Mouse (Mus musculus) embryo, embryonic 10.5 days (tissue): ENCODE results near the gene Plcl2.
A peak's percentile ranks its signal among the peaks of the same experiment; 100 is the strongest.
"Not testable (repeated sequence)": the region's sequence is repeated elsewhere in the genome, so short reads cannot be mapped to it uniquely, and the experiment has no call there.

ENCODE experiments used
- DNase-seq: peaks from one replicate; pipeline ENCODE4 v3.0.0-alpha.2; 2015; ENCODE audit warnings: low spot score

Gene Plcl2

GRCm38 (mm10) chr17:50536409-50537194, 27.4 kb downstream of the Plcl2 start:
- DNase-seq: no peak

GRCm38 (mm10) chr17:50537786-50538185, 28.6 kb downstream of the Plcl2 start:
- no peak for DNase-seq

GRCm38 (mm10) chr17:50544860-50545259, 35.7 kb downstream of the Plcl2 start:
- DNase-seq: no peak

GRCm38 (mm10) chr17:50545274-50545673, 36.1 kb downstream of the Plcl2 start:
- DNase-seq: no peak

DNA sequence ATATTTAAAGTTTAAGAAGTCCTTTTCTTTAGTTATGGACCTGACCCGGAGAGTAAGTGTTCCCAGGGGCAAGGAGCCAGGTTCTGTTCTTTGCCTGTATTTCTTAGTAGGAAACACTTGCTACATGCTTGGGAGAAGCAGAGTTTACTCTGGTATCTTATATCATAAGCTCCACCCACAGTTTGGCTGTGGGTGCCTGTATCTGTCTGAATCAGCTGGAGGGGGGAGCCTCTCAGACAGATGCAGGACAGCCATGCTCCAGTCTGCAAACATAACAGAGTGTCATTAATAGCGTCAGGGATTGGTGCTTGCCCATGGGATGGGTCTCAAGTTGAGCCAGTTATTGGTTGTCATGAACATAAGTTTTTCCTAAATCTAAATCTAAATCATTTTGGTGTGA, 42.9 kb downstream of the Plcl2 start:
- no peak for DNase-seq

- DNase-seq: no peak
These were observed 48.5 kb downstream of the Plcl2 start for GRCm38 (mm10) chr17:50557566-50558238.

DNA sequence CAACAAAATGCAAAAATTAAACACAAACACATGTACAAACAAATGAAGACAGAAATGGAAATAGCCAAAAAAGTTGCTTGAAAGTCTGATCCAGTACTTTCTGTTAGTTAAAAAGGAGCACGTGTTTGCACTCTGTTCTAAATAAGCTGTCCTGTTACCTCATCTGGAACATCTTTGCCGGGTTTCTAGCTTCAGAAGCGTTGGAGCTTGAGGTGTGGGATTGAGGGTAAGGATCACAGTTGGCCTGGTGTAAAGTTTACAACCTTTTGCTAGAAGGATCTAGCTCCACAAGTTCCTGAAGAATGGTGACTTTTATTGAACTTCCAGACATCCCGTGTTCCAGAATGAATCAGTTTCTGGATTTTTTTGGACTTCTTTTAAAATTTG, 49.0 kb downstream of the Plcl2 start:
- no peak for DNase-seq

DNA sequence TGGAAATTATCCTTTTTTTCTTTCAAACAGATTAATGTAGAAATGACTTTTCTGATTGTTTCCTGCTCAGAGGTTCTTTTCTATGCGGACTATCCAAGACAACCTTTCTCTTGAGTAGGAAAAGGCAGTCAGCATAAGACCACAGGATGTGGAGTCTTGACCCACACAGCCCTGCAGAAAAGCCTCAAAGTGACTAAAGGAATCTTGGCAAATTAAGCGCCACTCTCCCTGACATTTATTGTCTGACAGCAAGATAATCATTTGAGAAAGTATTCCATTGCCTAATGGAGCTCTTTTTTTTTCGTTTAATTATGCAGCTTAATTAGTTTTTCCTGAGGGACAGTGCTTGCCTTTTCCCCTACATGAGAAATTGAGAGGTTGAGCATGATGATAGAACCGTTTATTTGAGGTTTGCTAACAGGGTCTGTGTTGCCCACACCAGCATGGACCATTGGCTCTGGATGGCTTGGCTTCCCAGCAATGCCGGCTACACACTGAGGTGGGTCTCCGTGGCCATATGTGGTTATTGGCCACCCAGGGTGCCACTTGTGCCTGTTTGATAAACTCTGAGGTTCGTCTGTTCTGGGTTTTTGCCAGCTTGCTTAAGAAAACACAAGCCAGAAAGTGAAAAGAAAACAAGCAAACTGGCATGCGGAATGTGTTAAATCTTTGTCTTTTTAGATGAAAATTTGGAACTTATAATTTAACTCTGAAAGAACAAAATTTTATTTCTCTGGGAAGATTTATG, 56.3 kb downstream of the Plcl2 start:
- DNase-seq: peak; percentile 32

DNA sequence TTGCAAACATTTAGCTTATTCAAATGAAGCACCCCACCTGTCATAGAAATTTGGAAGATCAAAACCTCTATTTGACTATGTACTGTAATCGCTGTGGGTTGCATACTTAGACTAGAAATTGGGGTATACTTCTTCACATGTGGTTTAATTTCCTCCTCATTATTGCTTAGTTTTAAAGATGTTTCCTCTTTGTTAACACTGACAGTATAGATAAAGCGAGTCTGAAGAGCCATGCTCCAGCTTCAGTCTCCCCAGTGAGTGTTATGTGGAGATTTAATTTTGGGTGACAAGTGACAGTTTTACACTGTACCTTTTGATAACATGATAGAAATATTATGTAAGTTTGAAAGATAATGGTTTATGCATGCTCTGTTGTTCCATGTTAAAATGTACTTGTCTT, 59.6 kb downstream of the Plcl2 start:
- DNase-seq: no peak

DNA sequence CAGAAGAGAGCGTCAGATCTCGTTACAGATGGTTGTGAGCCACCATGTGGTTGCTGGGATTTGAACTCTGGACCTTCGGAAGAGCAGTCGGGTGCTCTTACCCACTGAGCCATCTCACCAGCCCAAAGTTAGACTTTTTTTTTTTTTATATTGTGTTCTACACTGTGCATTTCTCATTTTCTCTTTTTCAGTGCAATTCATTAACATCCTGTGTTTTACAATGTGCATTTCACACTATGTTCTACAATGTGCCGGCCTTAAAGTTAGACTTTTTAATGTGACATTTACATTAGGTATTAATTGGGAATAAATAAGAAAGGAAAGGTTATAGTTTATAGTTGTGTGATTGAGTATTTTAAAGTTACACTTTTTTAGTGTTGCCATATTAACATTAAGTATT, 61.0 kb downstream of the Plcl2 start:
- not testable (repeated sequence) for DNase-seq

- DNase-seq: no peak
These were observed 61.6 kb downstream of the Plcl2 start for GRCm38 (mm10) chr17:50570681-50571398.

DNA sequence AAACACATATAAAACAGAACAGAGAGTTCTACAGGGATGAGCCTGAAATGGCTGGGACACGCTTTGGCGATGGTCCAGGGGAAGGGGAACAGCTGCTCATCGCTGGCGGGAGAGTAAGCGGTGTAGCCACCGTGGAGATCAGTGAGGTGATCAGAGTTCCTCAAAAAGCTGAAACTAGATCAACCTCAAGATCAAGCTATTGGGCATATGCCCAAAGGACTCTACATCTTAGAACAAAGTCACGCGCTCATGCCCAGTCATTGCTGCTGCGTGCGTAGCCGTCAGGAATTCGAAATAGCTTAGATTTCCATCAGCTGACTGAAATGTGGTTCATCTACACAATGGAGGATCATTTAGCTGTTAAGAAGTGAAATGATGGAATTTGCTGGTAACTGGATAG, 65.0 kb downstream of the Plcl2 start:
- DNase-seq: no peak

- no peak for DNase-seq
These were observed 71.2 kb downstream of the Plcl2 start for GRCm38 (mm10) chr17:50580416-50580815.

DNA sequence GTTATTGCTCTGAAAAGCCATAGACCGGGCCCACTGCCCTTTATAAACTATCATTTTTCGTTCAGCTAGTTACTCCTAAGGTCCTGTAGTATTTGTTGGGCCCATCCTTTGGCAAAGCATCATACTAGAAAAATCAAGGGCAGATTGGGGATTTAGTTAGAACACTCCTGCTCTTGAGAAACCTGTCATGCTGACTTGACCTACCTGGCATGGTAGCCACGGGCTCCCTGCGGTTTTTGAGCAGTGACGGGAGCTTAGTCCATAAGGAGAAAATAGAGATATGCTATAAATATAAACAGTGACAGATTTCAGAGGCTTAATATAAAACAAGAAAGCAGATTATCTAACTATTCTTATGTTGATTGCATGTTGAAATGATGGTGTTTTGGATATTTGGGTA, 77.6 kb downstream of the Plcl2 start:
- DNase-seq: no peak

DNA sequence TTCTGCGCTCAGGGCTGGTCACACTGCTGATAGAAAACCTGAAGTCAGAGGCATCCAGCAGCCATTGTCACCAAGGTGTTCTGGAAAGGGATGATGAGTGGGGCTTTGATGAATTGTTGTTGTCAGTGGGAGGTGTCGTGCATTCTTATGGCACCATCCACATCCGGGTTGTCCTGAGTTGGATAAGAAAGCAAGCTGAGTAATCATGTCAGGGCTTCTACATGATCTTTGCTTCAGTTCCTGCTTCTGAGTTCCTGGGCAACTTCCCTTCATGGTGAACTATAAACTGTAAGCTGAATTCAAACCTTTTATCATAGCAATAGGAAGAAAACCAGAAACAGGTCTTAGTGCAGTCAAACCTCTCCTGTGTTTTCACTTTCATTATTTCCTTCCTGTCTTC, 78.7 kb downstream of the Plcl2 start:
- DNase-seq: no peak

DNA sequence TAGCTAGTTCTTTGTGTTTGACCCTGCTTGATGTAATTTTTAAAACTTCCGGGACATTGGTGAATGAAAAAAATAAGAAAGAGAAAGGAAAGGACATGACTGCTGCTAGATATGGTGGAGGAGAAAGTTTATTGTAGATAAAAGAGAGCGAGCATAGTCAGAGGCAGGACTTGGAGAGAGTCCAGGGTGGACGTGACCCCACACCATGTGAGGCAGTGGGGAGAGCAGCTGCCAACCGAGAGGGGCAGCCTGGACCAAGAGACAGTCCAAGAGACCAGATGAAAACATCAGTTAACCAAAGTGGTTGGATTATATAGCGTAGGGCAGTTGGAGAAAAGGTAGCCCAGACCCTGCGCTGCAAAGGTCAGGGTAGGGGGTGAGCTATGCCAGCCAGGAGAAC, 91.0 kb downstream of the Plcl2 start:
- no peak for DNase-seq

DNA sequence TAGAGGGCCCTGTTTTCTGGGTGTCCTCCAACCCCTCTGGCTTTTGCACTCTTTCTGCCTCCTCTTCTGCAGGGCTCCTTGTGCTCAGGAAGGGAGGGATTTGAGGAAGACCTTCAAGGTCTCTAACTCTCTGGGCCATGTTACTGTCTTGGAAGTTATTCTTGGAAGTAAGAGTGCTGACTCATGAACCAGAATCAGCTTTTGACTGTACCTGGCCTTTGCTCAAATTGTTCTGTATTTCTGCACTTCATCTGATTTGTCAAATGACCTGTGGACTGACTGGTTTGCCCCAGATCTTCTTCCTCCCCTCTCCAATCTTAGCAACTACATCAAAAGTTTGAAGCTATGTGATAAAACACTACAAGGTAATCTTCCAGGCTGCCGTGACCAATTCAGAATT, 91.5 kb downstream of the Plcl2 start:
- DNase-seq: no peak

- DNase-seq: no peak
These were observed 97.7 kb downstream of the Plcl2 start for GRCm38 (mm10) chr17:50606890-50607289.

- no peak for DNase-seq
These were observed 100.7 kb downstream of the Plcl2 start for GRCm38 (mm10) chr17:50609908-50610307.

- DNase-seq: no peak
These were observed 111.8 kb downstream of the Plcl2 start for GRCm38 (mm10) chr17:50620794-50621537.

GRCm38 (mm10) chr17:50621996-50622395, 112.8 kb downstream of the Plcl2 start:
- no peak for DNase-seq

DNA sequence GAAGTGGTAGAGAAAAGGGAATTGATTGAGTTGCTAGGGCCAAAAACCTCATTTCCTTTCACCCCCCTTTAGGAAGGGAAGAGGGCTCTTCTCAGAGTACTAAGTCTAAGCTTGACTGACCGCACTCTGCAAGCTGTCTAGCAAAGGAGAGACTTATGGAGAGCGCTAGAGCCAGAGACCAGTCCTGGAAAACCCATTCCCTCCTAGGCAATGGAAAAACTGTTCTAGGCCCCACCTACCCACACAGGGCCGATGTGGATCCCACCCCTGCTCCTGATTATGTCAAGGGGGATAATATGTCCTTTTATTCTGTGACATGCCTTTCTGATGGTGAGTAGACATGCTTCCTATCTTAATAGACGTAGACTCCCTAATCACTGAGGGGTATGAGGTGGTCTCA, 116.4 kb downstream of the Plcl2 start:
- DNase-seq: no peak
